Mouse (Mus musculus) left cerebral cortex, adult 2 months (tissue): ENCODE measurements around the gene Ddah2. TPM values are rescaled to one million over a fixed set of nuclear protein-coding genes. Genes with fewer than 3 reads are reported as not detected.

Experiments
- DNase-seq, 2 experiments: peaks; one replicate each; pipeline ENCODE4 v3.0.0; 2021 to 2022; ENCODE audit warnings: low spot score in 2 of 2, mixed read lengths in 1 of 2; ENCODE audit errors: extremely low spot score in 1 of 2
- H3K27ac ChIP-seq: fragments of 200-600 bp; 2 replicates; pipeline ENCODE4 v1.8.1; 2022
- H3K4me3 ChIP-seq: fragments of 200-600 bp; 2 replicates; pipeline ENCODE4 v1.8.1; 2022
- CTCF ChIP-seq: fragments of 200-600 bp; IDR thresholded peaks from 2 replicates; pipeline ENCODE4 v1.8.1; 2022; ENCODE audit warnings: antibody characterized with exemption, mild to moderate bottlenecking, moderate library complexity
- intact Hi-C: fragments of 180-260 bp; cut with DNase I; formaldehyde crosslinking; loops from one replicate; pipeline ENCODE4 v1.15.1; 2025
- total RNA-seq, 2 experiments: library from RNA; stranded (reverse); gene quantifications; 2 replicates each; pipeline ENCODE4 v1.2.3; 2021

The Ddah2 gene
- total RNA-seq, 2 experiments from 2014 or later, result 10.1 to 11.0 TPM

GRCm38 (mm10) chr17:35085208-35085865 is 26.5 kb downstream of the Ddah2 start, which contains the start of gene Ly6g6f:
TSS of gene Ly6g6f (minus strand) at chr17:35085610.
- no peak for DNase-seq
- TF ChIP-seq CTCF, result no peak
- Histone ChIP-seq H3K4me3 (no peak within 1 kb of the TSS), H3K27ac (no peak within 1 kb of the TSS)
- intact Hi-C loops, result no loop called here

DNA sequence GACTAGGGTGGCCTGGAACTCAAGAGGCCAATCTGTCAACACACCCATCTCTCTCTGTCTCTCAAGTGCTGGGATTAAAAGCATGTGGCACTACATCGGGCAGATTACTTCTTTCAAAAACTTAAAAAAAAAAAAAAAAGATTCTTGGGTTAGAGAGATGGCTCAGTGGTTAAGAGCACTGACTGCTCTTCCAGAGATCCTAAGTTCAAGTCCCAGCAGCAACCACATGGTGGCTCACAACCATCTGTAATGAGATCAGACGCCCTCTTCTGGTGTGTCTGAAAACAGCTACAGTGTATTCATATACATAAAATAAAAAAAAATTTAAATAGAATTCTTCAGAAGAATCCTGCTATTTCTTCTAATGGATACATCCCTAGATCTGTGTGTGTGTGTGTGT is 29.3 kb downstream of the Ddah2 start:
- Histone ChIP-seq H3K4me3 (no peak overlapping the region), H3K27ac (no peak overlapping the region)
- intact Hi-C loops, result no loop called here
- no peak for DNase-seq
- TF ChIP-seq CTCF, result peak; percentile 51

DNA sequence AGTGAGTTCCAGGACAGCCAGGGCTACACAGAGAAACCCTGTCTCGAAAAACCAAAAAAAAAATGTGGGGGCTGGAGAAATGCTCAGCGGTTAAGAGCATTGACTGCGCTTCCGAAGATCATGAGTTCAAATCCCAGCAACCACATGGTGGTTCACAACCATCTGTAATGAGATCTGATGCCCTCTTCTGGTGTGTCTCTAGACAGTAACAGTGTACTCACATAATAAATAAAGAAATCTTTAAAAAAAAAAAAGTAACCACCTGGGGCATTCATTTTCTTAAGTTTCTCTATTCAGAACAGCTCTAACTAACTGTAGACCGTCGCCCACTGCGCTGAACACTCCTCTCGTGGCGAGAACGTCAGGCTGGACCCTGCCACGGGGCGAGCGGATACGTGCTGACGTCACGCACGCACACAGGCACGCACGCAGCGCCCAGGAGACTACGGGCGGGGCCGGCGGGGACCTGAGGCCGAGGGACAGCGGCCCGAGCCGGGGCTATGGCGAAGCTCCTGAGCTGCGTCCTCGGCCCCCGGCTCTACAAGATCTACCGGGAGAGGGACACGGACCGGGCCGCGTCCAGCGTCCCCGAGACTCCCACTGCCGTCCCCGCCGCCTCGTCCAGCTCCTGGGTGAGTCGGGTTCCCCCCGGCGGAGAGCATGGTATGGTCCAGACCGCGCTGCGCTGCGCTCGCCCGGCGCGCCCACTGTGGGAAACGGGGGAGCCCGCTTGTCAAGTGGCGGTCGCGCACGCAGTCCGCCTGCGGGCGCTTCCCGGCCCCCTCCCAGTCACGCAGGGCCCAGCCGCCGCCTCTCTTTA is 30.2 kb downstream of the Ddah2 start, which contains the start of gene Abhd16a:
Gene Abhd16a, plus strand, starts transcription at position 439 of the 820 bp plus-strand sequence.
- Histone ChIP-seq H3K4me3 (peak within 1 kb of the TSS; percentile 72), H3K27ac (peak within 1 kb of the TSS; percentile 99)
- DNase-seq, result peak; percentile 93
- peak; percentile 34 for TF ChIP-seq CTCF
- intact Hi-C loops, result no loop called here

GRCm38 (mm10) chr17:35090166-35090932 is 31.5 kb downstream of the Ddah2 start:
- intact Hi-C loops, result no loop called here
- H3K4me3 ChIP-seq, result peak overlapping the region; percentile 72
- TF ChIP-seq CTCF, result no peak

GRCm38 (mm10) chr17:35092403-35093198 is 33.8 kb downstream of the Ddah2 start:
- no peak for TF ChIP-seq CTCF
- no peak for DNase-seq
- Histone ChIP-seq H3K27ac (no peak overlapping the region), H3K4me3 (no peak overlapping the region)
- intact Hi-C loops, result no loop called here

More at GRCm38 (mm10) chr17:35090166-35090932, 31.5 kb downstream of the Ddah2 start:
- DNase-seq, result no peak
- peak overlapping the region; percentile 99; the same call in 1 of the 2 replicates for H3K27ac ChIP-seq

GRCm38 (mm10) chr17:35094475-35095365 is 35.9 kb downstream of the Ddah2 start:
- peak overlapping the region; percentile 44; the same call in 1 of the 2 replicates for H3K27ac ChIP-seq
- no peak for TF ChIP-seq CTCF
- H3K4me3 ChIP-seq, result no peak overlapping the region
- DNase-seq, result no peak
- intact Hi-C loops, result no loop called here

DNA sequence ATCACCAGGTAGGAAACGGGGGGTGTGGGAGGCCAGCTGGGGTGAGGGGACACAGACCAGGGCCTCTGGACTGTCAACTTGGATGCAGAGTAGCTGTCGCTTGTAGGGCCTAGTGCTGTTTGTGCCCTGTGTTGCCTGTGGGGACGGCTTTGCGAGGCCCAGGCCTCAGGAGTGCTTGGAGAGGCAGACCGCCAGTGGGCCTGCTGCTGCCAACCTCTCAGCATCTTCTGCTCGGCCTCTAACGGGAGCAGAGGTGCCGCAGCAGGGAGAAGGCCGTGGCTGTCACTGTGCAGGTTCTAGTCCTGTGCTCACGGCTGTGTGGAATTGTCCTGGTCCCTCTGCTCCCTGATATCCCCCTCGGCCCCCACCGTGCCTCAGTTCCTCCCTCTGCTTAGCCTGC is 37.8 kb downstream of the Ddah2 start:
- Histone ChIP-seq H3K4me3 (no peak overlapping the region), H3K27ac (peak overlapping the region; percentile 59; the same call in 1 of the 2 replicates)
- no peak for DNase-seq
- intact Hi-C loops, result no loop called here
- no peak for TF ChIP-seq CTCF

GRCm38 (mm10) chr17:35097164-35097655 is 38.4 kb downstream of the Ddah2 start:
- Histone ChIP-seq H3K4me3 (no peak overlapping the region), H3K27ac (peak overlapping the region; percentile 59; the same call in 1 of the 2 replicates)
- intact Hi-C loops, result no loop called here
- DNase-seq, result peak; percentile 44 to 59
- TF ChIP-seq CTCF, result peak; percentile 47

DNA sequence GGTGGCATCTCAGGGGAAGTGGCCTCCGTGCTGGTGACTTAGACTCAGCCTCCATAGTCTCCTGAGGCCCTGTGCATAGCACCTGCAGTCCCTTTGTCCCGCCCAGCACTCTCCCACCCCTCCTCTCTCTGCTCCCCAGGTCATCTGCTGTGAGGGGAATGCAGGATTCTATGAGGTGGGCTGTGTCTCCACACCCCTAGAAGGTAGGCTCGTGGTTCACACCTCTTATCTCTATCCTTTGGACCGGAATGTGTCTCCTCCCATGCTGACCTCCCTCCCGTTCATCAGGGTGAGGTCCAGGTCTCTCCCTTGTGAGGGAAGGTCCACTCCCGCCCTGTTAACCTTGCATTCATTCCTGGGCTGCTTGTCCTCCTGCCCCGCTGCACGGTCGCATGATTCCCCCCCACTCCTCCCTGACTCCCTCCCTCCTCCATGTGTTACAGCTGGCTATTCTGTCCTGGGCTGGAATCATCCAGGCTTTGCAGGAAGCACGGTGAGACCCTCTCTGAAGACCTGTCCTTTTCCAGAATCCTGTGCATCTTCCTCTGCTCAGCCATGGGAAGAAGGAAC is 41.4 kb downstream of the Ddah2 start:
- no peak for DNase-seq
- H3K27ac ChIP-seq, result no peak overlapping the region
- TF ChIP-seq CTCF, result no peak
- no peak overlapping the region for H3K4me3 ChIP-seq
- intact Hi-C loops, result no loop called here

GRCm38 (mm10) chr17:35101161-35101560 is 42.3 kb downstream of the Ddah2 start:
- intact Hi-C loops, result no loop called here
- H3K4me3 ChIP-seq, result no peak overlapping the region
- no peak overlapping the region for H3K27ac ChIP-seq
- no peak for TF ChIP-seq CTCF
- DNase-seq, result no peak
